Mouse (Mus musculus) frontal cortex, postnatal 10 days (tissue): ENCODE data around the gene Gm29554.
"Not testable (repeated sequence)": the region's sequence is repeated elsewhere in the genome, so short reads cannot be mapped to it uniquely, and the experiment has no call there.

Experiments used
- DNase-seq, 2 experiments: peaks; one replicate each; pipeline ENCODE4 v3.0.0; 2022; ENCODE audit warnings: low spot score in 2 of 2, mixed read lengths in 1 of 2

Gene Gm29554

GRCm38 (mm10) chrY:12273632-12274031 lies at the start of gene Gm29554:
Gm29554 (plus strand) TSS chrY:12273932.
- not testable (repeated sequence) for DNase-seq
